Mouse (Mus musculus) lung, postnatal 14 days (tissue): ENCODE measurements around the gene Mrpl55.

Experiments used
- DNase-seq: peaks from one replicate; pipeline ENCODE4 v3.0.0; 2021

The Mrpl55 gene

GRCm38 (mm10) chr11:59202081-59202995 lies at the start of gene Mrpl55:
Mrpl55 (plus strand) TSS chr11:59202486.
- DNase-seq: peak; percentile 96

- no peak for DNase-seq
Observed at GRCm38 (mm10) chr11:59154220-59154619, 48.1 kb upstream of the Mrpl55 start.

- DNase-seq: no peak
Observed at GRCm38 (mm10) chr11:59155900-59156299, 46.4 kb upstream of the Mrpl55 start.

- no peak for DNase-seq
Observed at GRCm38 (mm10) chr11:59159099-59159498, 43.2 kb upstream of the Mrpl55 start.

- no peak for DNase-seq
Observed at GRCm38 (mm10) chr11:59159558-59159957, 42.7 kb upstream of the Mrpl55 start.

- DNase-seq: peak; percentile 43
Observed at GRCm38 (mm10) chr11:59161398-59161797, 40.9 kb upstream of the Mrpl55 start.

GRCm38 (mm10) chr11:59162443-59163254 lies 39.6 kb upstream of the Mrpl55 start:
- DNase-seq: no peak

- peak; percentile 97 for DNase-seq
Observed at GRCm38 (mm10) chr11:59163255-59164236, 38.7 kb upstream of the Mrpl55 start, which contains the start of gene Iba57. Iba57 (minus strand) TSS chr11:59163739.

GRCm38 (mm10) chr11:59164384-59164783 lies 37.9 kb upstream of the Mrpl55 start:
- no peak for DNase-seq

GRCm38 (mm10) chr11:59165616-59166241 lies 36.6 kb upstream of the Mrpl55 start:
- DNase-seq: no peak

GRCm38 (mm10) chr11:59169807-59170206 lies 32.5 kb upstream of the Mrpl55 start:
- no peak for DNase-seq

GRCm38 (mm10) chr11:59170549-59170948 lies 31.7 kb upstream of the Mrpl55 start:
- DNase-seq: no peak

GRCm38 (mm10) chr11:59174189-59174838 lies 28.0 kb upstream of the Mrpl55 start:
- no peak for DNase-seq

- no peak for DNase-seq
Observed at GRCm38 (mm10) chr11:59176475-59176874, 25.8 kb upstream of the Mrpl55 start.

- DNase-seq: no peak
Observed at GRCm38 (mm10) chr11:59176921-59177320, 25.4 kb upstream of the Mrpl55 start.

GRCm38 (mm10) chr11:59182864-59183331 lies 19.4 kb upstream of the Mrpl55 start, which contains the start of gene Gjc2:
Gjc2 (minus strand) TSS chr11:59183213.
- peak; percentile 53 for DNase-seq

- DNase-seq: peak; percentile 70
Observed at GRCm38 (mm10) chr11:59183821-59184220, 18.5 kb upstream of the Mrpl55 start.

- no peak for DNase-seq
Observed at GRCm38 (mm10) chr11:59185490-59185889, 16.8 kb upstream of the Mrpl55 start.

GRCm38 (mm10) chr11:59187706-59188105 lies 14.6 kb upstream of the Mrpl55 start:
- no peak for DNase-seq

- DNase-seq: peak; percentile 92
Observed at GRCm38 (mm10) chr11:59191231-59192058, 10.8 kb upstream of the Mrpl55 start.
